11 mouse cellular contexts compared by ENCODE assay signal in genomic region chr7:101393015-101393414, GRCm38 (mm10). TPM values are rescaled to one million over a fixed set of nuclear protein-coding genes. Genes with fewer than 3 reads are reported as not detected.
DNase-seq lines count a peak whose midpoint lies in the region; ATAC-seq and TF ChIP-seq lines count a peak whose summit lies in the region.
"Had no signal": no experiment of that assay in that cellular context is flagged by ENCODE, and none has a peak within 500 bp of the region (broad histone marks: within the 10 kb centered on the region; RNA-seq: fewer than 3 reads in every experiment).

No protein-coding gene starts in this region.

- peak; percentile 35 for DNase-seq in kidney, postnatal 10 days
- no peak for DNase-seq in kidney, postnatal 14 days
- DNase-seq in embryonic facial prominence, embryonic 11.5 days (ENCODE audit: low spot score) = peak; percentile 35
- no peak for DNase-seq in heart, postnatal 0 days (ENCODE audit: low spot score)
- no peak for DNase-seq in adrenal gland, adult 8-10 months
- DNase-seq in forebrain, embryonic 14.5 days (ENCODE audit: low spot score) = no peak
- no peak for DNase-seq in thymus, postnatal 10 days (ENCODE audit: low spot score in 2 of 2)

- no peak for TF ChIP-seq EP300 in heart, postnatal 0 days (IDR thresholded peaks at IDR 0.05; ENCODE audit: low read depth)

- no peak overlapping the region for H3K9ac ChIP-seq in embryonic facial prominence, embryonic 11.5 days (replicated peaks; ENCODE audit: low read length)
- H3K9ac ChIP-seq in heart, postnatal 0 days (replicated peaks; ENCODE audit: low read depth, low read length) = peak overlapping the region; percentile 12; the same call in 1 of the 2 replicates
- H3K9ac ChIP-seq in liver, embryonic 12.5 days = no peak overlapping the region
- no peak overlapping the region for H3K9ac ChIP-seq in forebrain, embryonic 14.5 days (ENCODE audit: low read length)

- 0 out of 2 replicates have a peak, but pooled peaks cover 4% of the 10 kb centered on the region for H3K4me1 ChIP-seq in embryonic facial prominence, embryonic 11.5 days (ENCODE audit: control insufficient read depth, insufficient read depth, low read length)
- H3K4me1 ChIP-seq in heart, postnatal 0 days (ENCODE audit: control insufficient read depth, insufficient read depth) = peaks cover 30% of the 10 kb centered on the region
- peaks cover 47% of the 10 kb centered on the region for H3K4me1 ChIP-seq in liver, embryonic 12.5 days
- no peaks in the 10 kb centered on the region for H3K4me1 ChIP-seq in forebrain, embryonic 14.5 days (ENCODE audit: control insufficient read depth, insufficient read depth, low read length)

- no peak overlapping the region for H3K4me2 ChIP-seq in embryonic facial prominence, embryonic 11.5 days (ENCODE audit: low read depth, low read length)
- no peak overlapping the region for H3K4me2 ChIP-seq in heart, postnatal 0 days (ENCODE audit: low read depth, low read length)
- no peak overlapping the region for H3K4me2 ChIP-seq in liver, embryonic 12.5 days
- no peak overlapping the region for H3K4me2 ChIP-seq in forebrain, embryonic 14.5 days (ENCODE audit: low read length)
- H3K4me2 ChIP-seq: midbrain, embryonic 11.5 days had no signal

- 0 out of 2 replicates have a peak, but pooled peaks have one; percentile 20 for ATAC-seq in embryonic facial prominence, embryonic 11.5 days (replicated peaks; ENCODE audit: insufficient number of reproducible peaks, low FRiP score, low TSS enrichment, low read depth)
- ATAC-seq in heart, postnatal 0 days (ENCODE audit: insufficient read depth, low read depth) = no peak
- no peak for ATAC-seq in liver, embryonic 12.5 days
- ATAC-seq in forebrain, embryonic 14.5 days = no peak

- no peaks in the 10 kb centered on the region for H3K36me3 ChIP-seq in embryonic facial prominence, embryonic 11.5 days (replicated peaks; ENCODE audit: control insufficient read depth, insufficient read depth, low read depth, low read length)
- H3K36me3 ChIP-seq in heart, postnatal 0 days (replicated peaks; ENCODE audit: control insufficient read depth, insufficient read depth, low read length) = peaks cover 40% of the 10 kb centered on the region
- peaks cover 72% of the 10 kb centered on the region for H3K36me3 ChIP-seq in liver, embryonic 12.5 days
- H3K36me3 ChIP-seq in forebrain, embryonic 14.5 days (ENCODE audit: control insufficient read depth, insufficient read depth, low read length) = no peaks in the 10 kb centered on the region

- no peaks in the 10 kb centered on the region for H3K27me3 ChIP-seq in embryonic facial prominence, embryonic 11.5 days (ENCODE audit: control insufficient read depth, insufficient read depth, low read length)
- no peaks in the 10 kb centered on the region for H3K27me3 ChIP-seq in heart, postnatal 0 days (ENCODE audit: control insufficient read depth, insufficient read depth, low read length)
- H3K27me3 ChIP-seq in liver, embryonic 12.5 days (replicated peaks) = no peaks in the 10 kb centered on the region
- H3K27me3 ChIP-seq in forebrain, embryonic 14.5 days (replicated peaks; ENCODE audit: control insufficient read depth, insufficient read depth, low read length) = no peaks in the 10 kb centered on the region

- no peaks in the 10 kb centered on the region for H3K9me3 ChIP-seq in embryonic facial prominence, embryonic 11.5 days (replicated peaks; ENCODE audit: control insufficient read depth, low read length)
- no peaks in the 10 kb centered on the region for H3K9me3 ChIP-seq in heart, postnatal 0 days (replicated peaks; ENCODE audit: control insufficient read depth, low read length)
- no peaks in the 10 kb centered on the region for H3K9me3 ChIP-seq in liver, embryonic 12.5 days (replicated peaks)
- H3K9me3 ChIP-seq in forebrain, embryonic 14.5 days (replicated peaks; ENCODE audit: control insufficient read depth, low read length) = no peaks in the 10 kb centered on the region

- no peak overlapping the region for H3K4me3 ChIP-seq in embryonic facial prominence, embryonic 11.5 days (ENCODE audit: low read depth, low read length)
- H3K4me3 ChIP-seq in heart, postnatal 0 days (ENCODE audit: low read depth, low read length) = no peak overlapping the region
- no peak overlapping the region for H3K4me3 ChIP-seq in liver, embryonic 12.5 days
- H3K4me3 ChIP-seq in forebrain, embryonic 14.5 days (ENCODE audit: low read depth, low read length) = no peak overlapping the region

- H3K27ac ChIP-seq in embryonic facial prominence, embryonic 11.5 days (replicated peaks; ENCODE audit: low read depth, low read length) = peak overlapping the region; percentile 60
- H3K27ac ChIP-seq in heart, postnatal 0 days (ENCODE audit: low read depth) = peak overlapping the region; percentile 91
- peak overlapping the region; percentile 57; the same call in 1 of the 2 replicates for H3K27ac ChIP-seq in liver, embryonic 12.5 days
- H3K27ac ChIP-seq in forebrain, embryonic 14.5 days (ENCODE audit: low read depth, low read length) = no peak overlapping the region; the same call in 1 of the 2 replicates

- 25% methylated on average over 4 of the region's 4 CpGs for WGBS in embryonic facial prominence, embryonic 11.5 days
- 12% methylated on average over 4 of the region's 4 CpGs for WGBS in heart, postnatal 0 days
- WGBS in liver, embryonic 12.5 days (ENCODE audit: insufficient replicate concordance) = 56% methylated on average over 4 of the region's 4 CpGs
- WGBS in forebrain, embryonic 14.5 days = 51% methylated on average over 4 of the region's 4 CpGs

- TF ChIP-seq CTCF in heart, postnatal 0 days (IDR thresholded peaks at IDR 0.05; ENCODE audit: low read depth) = no peak

RNA-seq across cellular contexts. Expression of gene Gm45837, which starts 17.7 kb away (rescaled TPM):
- 4.2 TPM in 1 of 2 replicates, not detected in the other for polyA plus RNA-seq in embryonic facial prominence, embryonic 11.5 days (2014; fragmentation: Nextera tagmentation; extraction: Ambion mirVana)
- total RNA-seq in heart, postnatal 0 days (2014; rRNA removed; ENCODE audit: low replicate concordance) = 33.8 TPM in 1 of 2 replicates, not detected in the other
- polyA plus RNA-seq in heart, postnatal 0 days (2015; fragmentation: Nextera tagmentation; extraction: Ambion mirVana) = 2.4 TPM in 1 of 2 replicates, not detected in the other
- polyA plus RNA-seq in liver, embryonic 12.5 days (2016; fragmentation: Nextera tagmentation; extraction: Ambion mirVana) = not detected in 2 replicates
- 1 to 10 TPM in 2 of 4 experiments, not detected in 2; 4.4 to 8.6 TPM for total RNA-seq in adrenal gland, adult 8-10 months (2022)
- not detected in 2 replicates for polyA plus RNA-seq in forebrain, embryonic 14.5 days (2014; fragmentation: Nextera tagmentation; extraction: Ambion mirVana)
- total RNA-seq: G1E had no signal
- polyA plus RNA-seq: midbrain, embryonic 11.5 days; urinary bladder, adult 2 months had no signal

RNA-seq across cellular contexts. Expression of gene Pde2a, which starts 28.5 kb away (rescaled TPM):
- 10.6 and 18.6 TPM in 2 replicates for polyA plus RNA-seq in embryonic facial prominence, embryonic 11.5 days (2014; fragmentation: Nextera tagmentation; extraction: Ambion mirVana)
- total RNA-seq in heart, postnatal 0 days (2014; rRNA removed; ENCODE audit: low replicate concordance) = 4.7 and 35.2 TPM in 2 replicates
- polyA plus RNA-seq in heart, postnatal 0 days (2015; fragmentation: Nextera tagmentation; extraction: Ambion mirVana) = 19.3 and 22.1 TPM in 2 replicates
- polyA plus RNA-seq in liver, embryonic 12.5 days (2016; fragmentation: Nextera tagmentation; extraction: Ambion mirVana) = 11.9 and 12.0 TPM in 2 replicates
- 100 to 1,000 TPM; 219 to 291 (median 255) TPM for total RNA-seq in adrenal gland, adult 8-10 months (2022)
- 27.0 and 34.7 TPM in 2 replicates for polyA plus RNA-seq in forebrain, embryonic 14.5 days (2014; fragmentation: Nextera tagmentation; extraction: Ambion mirVana)
- polyA plus RNA-seq: G1E had no signal

RNA-seq across cellular contexts. Expression of gene Arap1, which starts 45.1 kb away (rescaled TPM):
- polyA plus RNA-seq in embryonic facial prominence, embryonic 11.5 days (2014; fragmentation: Nextera tagmentation; extraction: Ambion mirVana) = 13.5 and 14.1 TPM in 2 replicates
- 36.2 and 101 TPM in 2 replicates for total RNA-seq in heart, postnatal 0 days (2014; rRNA removed; ENCODE audit: low replicate concordance)
- 18.6 and 19.8 TPM in 2 replicates for polyA plus RNA-seq in heart, postnatal 0 days (2015; fragmentation: Nextera tagmentation; extraction: Ambion mirVana)
- polyA plus RNA-seq in liver, embryonic 12.5 days (2016; fragmentation: Nextera tagmentation; extraction: Ambion mirVana) = 20.5 and 24.6 TPM in 2 replicates
- total RNA-seq in adrenal gland, adult 8-10 months (2022) = 10 to 100 TPM; 34.8 to 67.7 (median 49.6) TPM
- polyA plus RNA-seq in forebrain, embryonic 14.5 days (2014; fragmentation: Nextera tagmentation; extraction: Ambion mirVana) = 5.8 and 6.5 TPM in 2 replicates

Comparison
In these comparisons a context has a peak if more than half of its experiments do, and no peak if none do; other contexts are left out.
1. DNase-seq: peak in kidney, postnatal 10 days (single experiment) and embryonic facial prominence, embryonic 11.5 days (single experiment); none in kidney, postnatal 14 days (single experiment), heart, postnatal 0 days (single experiment), adrenal gland, adult 8-10 months (single experiment), forebrain, embryonic 14.5 days (single experiment) and thymus, postnatal 10 days (0 of 2).